Mouse (Mus musculus): ENCODE data around the gene Olfr1196. TPM values are rescaled to one million over a fixed set of nuclear protein-coding genes. Genes with fewer than 3 reads are reported as not detected.
"Not testable (repeated sequence)": the region's sequence is repeated elsewhere in the genome, so short reads cannot be mapped to it uniquely, and the experiment has no call there.

The Olfr1196 gene
- not detected in 2 replicates for polyA plus RNA-seq (2016; fragmentation: Nextera tagmentation; extraction: Ambion mirVana)

GRCm38 (mm10) chr2:88704497-88704896 is at the start of gene Olfr1196:
Gene Olfr1196 (minus strand): TSS chr2:88704597.
- Histone ChIP-seq H3K27ac (replicated peaks) (no peak within 1 kb of the TSS), H3K27me3 (ENCODE audit: low read depth, poor library complexity, severe bottlenecking) (no peaks in the 10 kb centered on the region), H3K36me3 (no peaks in the 10 kb centered on the region), H3K4me3 (no peak within 1 kb of the TSS), H3K4me1 (no peaks in the 10 kb centered on the region), H3K9me3 (replicated peaks) (no peaks in the 10 kb centered on the region)
- no peak for DNase-seq (ENCODE audit: low spot score)
- 88% methylated on average over 2 of the region's 2 CpGs for WGBS

- DNase-seq (ENCODE audit: low spot score), result no peak
- no peaks in the 10 kb centered on the region for H3K9me3 ChIP-seq (replicated peaks)
- 92% methylated on average over 2 of the region's 2 CpGs for WGBS
- H3K4me3 ChIP-seq, result no peak within 1 kb of the TSS
- H3K4me1 ChIP-seq, result no peaks in the 10 kb centered on the region
- H3K27ac ChIP-seq (replicated peaks), result no peak within 1 kb of the TSS
- H3K27me3 ChIP-seq (ENCODE audit: low read depth, poor library complexity, severe bottlenecking), result no peaks in the 10 kb centered on the region
- H3K36me3 ChIP-seq, result no peaks in the 10 kb centered on the region
These were observed 46.9 kb upstream of the Olfr1196 start, which contains the start of gene Olfr1198 for GRCm38 (mm10) chr2:88751270-88751669. Gene Olfr1198 (minus strand): TSS chr2:88751370.

GRCm38 (mm10) chr2:88743379-88743778 is 39.0 kb upstream of the Olfr1196 start:
- no peaks in the 10 kb centered on the region for H3K4me1 ChIP-seq
- no peak overlapping the region for H3K4me3 ChIP-seq
- no peaks in the 10 kb centered on the region for H3K27me3 ChIP-seq (ENCODE audit: low read depth, poor library complexity, severe bottlenecking)
- no peak overlapping the region for H3K27ac ChIP-seq (replicated peaks)
- H3K36me3 ChIP-seq, result no peaks in the 10 kb centered on the region
- DNase-seq (ENCODE audit: low spot score), result no peak
- H3K9me3 ChIP-seq (replicated peaks), result no peaks in the 10 kb centered on the region
- 68% methylated on average over 3 of the region's 3 CpGs for WGBS

GRCm38 (mm10) chr2:88732266-88732665 is 27.9 kb upstream of the Olfr1196 start, which contains the start of gene Olfr1197:
Gene Olfr1197 (minus strand): TSS chr2:88732366.
- no peaks in the 10 kb centered on the region for H3K27me3 ChIP-seq (ENCODE audit: low read depth, poor library complexity, severe bottlenecking)
- WGBS, result 83% methylated on average over 1 of the region's 1 CpGs
- DNase-seq (ENCODE audit: low spot score), result no peak
- H3K4me3 ChIP-seq, result no peak within 1 kb of the TSS
- no peaks in the 10 kb centered on the region for H3K36me3 ChIP-seq
- no peak within 1 kb of the TSS for H3K27ac ChIP-seq (replicated peaks)
- H3K4me1 ChIP-seq, result no peaks in the 10 kb centered on the region
- H3K9me3 ChIP-seq (replicated peaks), result no peaks in the 10 kb centered on the region

GRCm38 (mm10) chr2:88689087-88689486 is 15.3 kb downstream of the Olfr1196 start, which contains the start of gene Olfr1195:
Gene Olfr1195 (minus strand): TSS chr2:88689187.
- Histone ChIP-seq H3K27me3 (ENCODE audit: low read depth, poor library complexity, severe bottlenecking) (no peaks in the 10 kb centered on the region), H3K4me3 (no peak within 1 kb of the TSS)
- no peak for DNase-seq (ENCODE audit: low spot score)

GRCm38 (mm10) chr2:88675328-88675727 is 29.1 kb downstream of the Olfr1196 start, which contains the start of gene Olfr1193:
Gene Olfr1193 (plus strand): TSS chr2:88675628.
- H3K9me3 ChIP-seq (replicated peaks); H3K27ac ChIP-seq (replicated peaks); H3K36me3 ChIP-seq; DNase-seq (ENCODE audit: low spot score); H3K27me3 ChIP-seq (ENCODE audit: low read depth, poor library complexity, severe bottlenecking); H3K4me1 ChIP-seq; H3K4me3 ChIP-seq: not testable (repeated sequence)

More at GRCm38 (mm10) chr2:88689087-88689486, 15.3 kb downstream of the Olfr1196 start, which contains the start of gene Olfr1195:
- H3K9me3 ChIP-seq (replicated peaks), result no peaks in the 10 kb centered on the region
- no peaks in the 10 kb centered on the region for H3K4me1 ChIP-seq
- no peaks in the 10 kb centered on the region for H3K36me3 ChIP-seq
- H3K27ac ChIP-seq (replicated peaks), result no peak within 1 kb of the TSS

- DNase-seq (ENCODE audit: low spot score), result no peak
- 55% methylated on average over 1 of the region's 1 CpGs for WGBS
- no peak within 1 kb of the TSS for H3K27ac ChIP-seq (replicated peaks)
- H3K9me3 ChIP-seq (replicated peaks), result no peaks in the 10 kb centered on the region
- H3K4me1 ChIP-seq, result no peaks in the 10 kb centered on the region
- no peaks in the 10 kb centered on the region for H3K27me3 ChIP-seq (ENCODE audit: low read depth, poor library complexity, severe bottlenecking)
- H3K36me3 ChIP-seq, result no peaks in the 10 kb centered on the region
- H3K4me3 ChIP-seq, result no peak within 1 kb of the TSS
These were observed 56.2 kb downstream of the Olfr1196 start, which contains the start of gene Olfr1192-ps1 for GRCm38 (mm10) chr2:88648209-88648608. Gene Olfr1192-ps1 (plus strand): TSS chr2:88648509.

Other genes with a start within 250 kb of the Olfr1196 start
- not detected in 2 replicates for gene Olfr1183, start 249.7 kb downstream of the Olfr1196 start, polyA plus RNA-seq (2016; fragmentation: Nextera tagmentation; extraction: Ambion mirVana)
- not detected in 2 replicates for gene Olfr1184, start 221.0 kb downstream of the Olfr1196 start, polyA plus RNA-seq (2016; fragmentation: Nextera tagmentation; extraction: Ambion mirVana)
- gene Olfr1185-ps1, start 211.3 kb downstream of the Olfr1196 start, polyA plus RNA-seq (2016; fragmentation: Nextera tagmentation; extraction: Ambion mirVana), result not detected in 2 replicates
- gene Olfr1186, start 186.0 kb downstream of the Olfr1196 start, polyA plus RNA-seq (2016; fragmentation: Nextera tagmentation; extraction: Ambion mirVana), result not detected in 2 replicates
- gene Olfr1188, start 147.7 kb downstream of the Olfr1196 start, polyA plus RNA-seq (2016; fragmentation: Nextera tagmentation; extraction: Ambion mirVana), result not detected in 2 replicates
- gene Olfr1189, start 118.1 kb downstream of the Olfr1196 start, polyA plus RNA-seq (2016; fragmentation: Nextera tagmentation; extraction: Ambion mirVana), result not detected in 2 replicates
- gene Olfr1191-ps1, start 64.1 kb downstream of the Olfr1196 start, polyA plus RNA-seq (2016; fragmentation: Nextera tagmentation; extraction: Ambion mirVana), result not detected in 2 replicates
- gene Olfr1192-ps1, start 56.1 kb downstream of the Olfr1196 start, polyA plus RNA-seq (2016; fragmentation: Nextera tagmentation; extraction: Ambion mirVana), result not detected in 2 replicates
- gene Olfr1193, start 29.0 kb downstream of the Olfr1196 start, polyA plus RNA-seq (2016; fragmentation: Nextera tagmentation; extraction: Ambion mirVana), result not detected in 2 replicates
- gene Olfr1195, start 15.4 kb downstream of the Olfr1196 start, polyA plus RNA-seq (2016; fragmentation: Nextera tagmentation; extraction: Ambion mirVana), result not detected in 2 replicates
- not detected in 2 replicates for gene Olfr1197, start 27.8 kb upstream of the Olfr1196 start, polyA plus RNA-seq (2016; fragmentation: Nextera tagmentation; extraction: Ambion mirVana)
- not detected in 2 replicates for gene Olfr1198, start 46.8 kb upstream of the Olfr1196 start, polyA plus RNA-seq (2016; fragmentation: Nextera tagmentation; extraction: Ambion mirVana)
- not detected in 2 replicates for gene Olfr1199, start 55.9 kb upstream of the Olfr1196 start, polyA plus RNA-seq (2016; fragmentation: Nextera tagmentation; extraction: Ambion mirVana)
- gene Olfr1200, start 65.9 kb upstream of the Olfr1196 start, polyA plus RNA-seq (2016; fragmentation: Nextera tagmentation; extraction: Ambion mirVana), result not detected in 2 replicates
- not detected in 2 replicates for gene Olfr1201, start 88.4 kb upstream of the Olfr1196 start, polyA plus RNA-seq (2016; fragmentation: Nextera tagmentation; extraction: Ambion mirVana)
- not detected in 2 replicates for gene Olfr1202, start 109.9 kb upstream of the Olfr1196 start, polyA plus RNA-seq (2016; fragmentation: Nextera tagmentation; extraction: Ambion mirVana)
- gene Olfr1205, start 125.1 kb upstream of the Olfr1196 start, polyA plus RNA-seq (2016; fragmentation: Nextera tagmentation; extraction: Ambion mirVana), result not detected in 2 replicates
- not detected in 2 replicates for gene Olfr1204, start 144.7 kb upstream of the Olfr1196 start, polyA plus RNA-seq (2016; fragmentation: Nextera tagmentation; extraction: Ambion mirVana)
- not detected in 2 replicates for gene Olfr1206, start 158.6 kb upstream of the Olfr1196 start, polyA plus RNA-seq (2016; fragmentation: Nextera tagmentation; extraction: Ambion mirVana)
- not detected in 2 replicates for gene Olfr1208, start 197.7 kb upstream of the Olfr1196 start, polyA plus RNA-seq (2016; fragmentation: Nextera tagmentation; extraction: Ambion mirVana)
- gene Olfr1209, start 210.6 kb upstream of the Olfr1196 start, polyA plus RNA-seq (2016; fragmentation: Nextera tagmentation; extraction: Ambion mirVana), result not detected in 2 replicates
- not detected in 2 replicates for gene Olfr1211, start 233.5 kb upstream of the Olfr1196 start, polyA plus RNA-seq (2016; fragmentation: Nextera tagmentation; extraction: Ambion mirVana)
- not detected in 2 replicates for gene Olfr1212, start 249.4 kb upstream of the Olfr1196 start, polyA plus RNA-seq (2016; fragmentation: Nextera tagmentation; extraction: Ambion mirVana)